Mouse (Mus musculus) thymus, adult 2 months (tissue): Measurements from ENCODE around the gene Fam81b.

ENCODE experiments used
- CTCF ChIP-seq: fragments of 200-500 bp; IDR thresholded peaks from 2 replicates; pipeline ENCODE4 v1.5.1; 2012; ENCODE audit warnings: mild to moderate bottlenecking, control low read depth, low read length, moderate library complexity, borderline replicate concordance; ENCODE audit not compliant: control insufficient read depth, poor library complexity, insufficient read depth; ENCODE audit errors: extremely low read depth
- POLR2A ChIP-seq: fragments of 200-500 bp; IDR thresholded peaks from 2 replicates; pipeline ENCODE4 v1.6.1; 2012; ENCODE audit warnings: mild to moderate bottlenecking, low read length, control low read depth, moderate library complexity; ENCODE audit not compliant: control insufficient read depth, poor library complexity, insufficient read depth; ENCODE audit errors: extremely low read depth

GRCm38 (mm10) chr13:76187651-76188050 is 117.2 kb downstream of the Fam81b start:
- TF ChIP-seq POLR2A: no peak
- TF ChIP-seq CTCF: no peak
